Mouse (Mus musculus) small intestine, adult 2 months (tissue): ENCODE results near the gene Gm21915. TPM values are rescaled to one million over a fixed set of nuclear protein-coding genes. Genes with fewer than 3 reads are reported as not detected.

ENCODE experiments used
- H3K27ac ChIP-seq: fragments of 200-500 bp; 2 replicates; pipeline ENCODE4 v1.5.1; 2012; ENCODE audit warnings: low read depth, low read length, control low read depth, inconsistent platforms; ENCODE audit not compliant: insufficient read depth
- H3K27me3 ChIP-seq: fragments of 200-500 bp; 2 replicates; pipeline ENCODE4 v1.6.1; 2012; ENCODE audit warnings: mild to moderate bottlenecking, moderate library complexity, low read length, inconsistent platforms; ENCODE audit not compliant: control insufficient read depth, insufficient read depth
- H3K36me3 ChIP-seq: fragments of 200-500 bp; 2 replicates; pipeline ENCODE4 v1.6.1; 2012; ENCODE audit warnings: mild to moderate bottlenecking, low read length, control low read depth, inconsistent platforms; ENCODE audit not compliant: control insufficient read depth, insufficient read depth
- H3K4me1 ChIP-seq: fragments of 200-500 bp; 2 replicates; pipeline ENCODE4 v1.6.1; 2012; ENCODE audit warnings: low read length, inconsistent platforms, mixed read lengths; ENCODE audit not compliant: control insufficient read depth, insufficient read depth, insufficient read length
- H3K4me3 ChIP-seq: fragments of 200-500 bp; 2 replicates; pipeline ENCODE4 v1.5.1; 2012; ENCODE audit warnings: low read depth, mild to moderate bottlenecking, control low read depth, inconsistent platforms, low read length, moderate library complexity
- CTCF ChIP-seq: fragments of 200-500 bp; IDR thresholded peaks from 2 replicates; pipeline ENCODE4 v1.5.1; 2012; ENCODE audit warnings: low read depth, mild to moderate bottlenecking, control low read depth, inconsistent platforms, low read length, moderate library complexity, mixed read lengths; ENCODE audit not compliant: insufficient replicate concordance, insufficient read length; ENCODE audit errors: extremely low read depth
- POLR2A ChIP-seq: fragments of 200-500 bp; IDR thresholded peaks from 2 replicates; pipeline ENCODE4 v1.6.1; 2012; ENCODE audit warnings: low read depth, mild to moderate bottlenecking, control low read depth, inconsistent platforms, low read length, moderate library complexity
- WGBS: fragments of 180-500 bp; shearing (Covaris S2); methylation state at CpG from one replicate; pipeline ENCODE4 v1.1.7; 2018; 5-methylcytosine and 5-hydroxymethylcytosine counted together
- polyA plus RNA-seq: library from polyadenylated mRNA; depleted of rRNA; stranded (reverse); fragments of >200 nt; gene quantifications from 2 replicates; pipeline ENCODE4 v1.2.3, GENCODE M21; 2012; rRNA removed

The Gm21915 gene
- not detected in 2 replicates for polyA plus RNA-seq

- Histone ChIP-seq H3K27me3 (no peaks in the 10 kb centered on the region), H3K4me3 (no peak within 1 kb of the TSS), H3K27ac (no peak within 1 kb of the TSS), H3K36me3 (no peaks in the 10 kb centered on the region), H3K4me1 (no peaks in the 10 kb centered on the region)
- 80% methylated on average over 3 of the region's 3 CpGs for WGBS
- TF ChIP-seq POLR2A (no peak), CTCF (no peak)
These were observed at the start of gene Gm21915 for GRCm38 (mm10) chr9:40670313-40670712. Gene Gm21915, plus strand, starts transcription at chr9:40670613.

GRCm38 (mm10) chr9:40622265-40622664, 48.1 kb upstream of the Gm21915 start:
- no peaks in the 10 kb centered on the region for H3K36me3 ChIP-seq
- TF ChIP-seq CTCF (no peak), POLR2A (no peak)
- 91% methylated on average over 3 of the region's 3 CpGs for WGBS
- peaks cover 7% of the 10 kb centered on the region for H3K27me3 ChIP-seq
- H3K4me1 ChIP-seq = no peaks in the 10 kb centered on the region
- H3K27ac ChIP-seq = no peak overlapping the region
- no peak overlapping the region for H3K4me3 ChIP-seq

- H3K4me3 ChIP-seq = no peak overlapping the region
- no peaks in the 10 kb centered on the region for H3K4me1 ChIP-seq
- peaks cover 2% of the 10 kb centered on the region; the same call in 1 of the 2 replicates for H3K27me3 ChIP-seq
- H3K27ac ChIP-seq = no peak overlapping the region
- no peak for TF ChIP-seq POLR2A
- no peak for TF ChIP-seq CTCF
- no peaks in the 10 kb centered on the region for H3K36me3 ChIP-seq
- whole genome bisulfite sequencing = 86% methylated on average over 4 of the region's 4 CpGs
These were observed 47.6 kb upstream of the Gm21915 start for GRCm38 (mm10) chr9:40622793-40623192.

GRCm38 (mm10) chr9:40625341-40625740, 45.1 kb upstream of the Gm21915 start:
- no peaks in the 10 kb centered on the region for H3K36me3 ChIP-seq
- no peaks in the 10 kb centered on the region for H3K27me3 ChIP-seq
- no peak overlapping the region for H3K4me3 ChIP-seq
- TF ChIP-seq CTCF (no peak), POLR2A (no peak)
- WGBS = 69% methylated on average over 3 of the region's 3 CpGs
- no peak overlapping the region for H3K27ac ChIP-seq
- H3K4me1 ChIP-seq = no peaks in the 10 kb centered on the region

- Histone ChIP-seq H3K27me3 (no peaks in the 10 kb centered on the region), H3K36me3 (no peaks in the 10 kb centered on the region), H3K27ac (no peak overlapping the region), H3K4me1 (peaks cover 3% of the 10 kb centered on the region; the same call in 1 of the 2 replicates), H3K4me3 (no peak overlapping the region)
- TF ChIP-seq POLR2A = no peak
- TF ChIP-seq CTCF = no peak
- WGBS = 51% methylated on average over 11 of the region's 11 CpGs
These were observed 43.8 kb upstream of the Gm21915 start for GRCm38 (mm10) chr9:40626566-40626965.

GRCm38 (mm10) chr9:40627146-40627713, 43.2 kb upstream of the Gm21915 start:
- TF ChIP-seq POLR2A (no peak), CTCF (no peak)
- WGBS = 67% methylated on average over 9 of the region's 9 CpGs
- Histone ChIP-seq H3K36me3 (no peaks in the 10 kb centered on the region), H3K27me3 (no peaks in the 10 kb centered on the region), H3K4me3 (no peak overlapping the region), H3K27ac (no peak overlapping the region), H3K4me1 (peaks cover 3% of the 10 kb centered on the region; the same call in 1 of the 2 replicates)

GRCm38 (mm10) chr9:40628130-40629069, 42.0 kb upstream of the Gm21915 start:
- TF ChIP-seq CTCF (peak; percentile 67; the same call in 1 of the 2 replicates), POLR2A (no peak)
- Histone ChIP-seq H3K36me3 (no peaks in the 10 kb centered on the region), H3K27me3 (no peaks in the 10 kb centered on the region), H3K4me3 (no peak overlapping the region), H3K27ac (no peak overlapping the region), H3K4me1 (peaks cover 3% of the 10 kb centered on the region; the same call in 1 of the 2 replicates)
- WGBS = 64% methylated on average over 20 of the region's 20 CpGs
